Mouse (Mus musculus) lung, postnatal 4 days (tissue): ENCODE measurements around the gene Fgf11.

Source experiments
- DNase-seq, 2 experiments: peaks; one replicate each; pipeline ENCODE4 v3.0.0; 2021

The Fgf11 gene

DNA sequence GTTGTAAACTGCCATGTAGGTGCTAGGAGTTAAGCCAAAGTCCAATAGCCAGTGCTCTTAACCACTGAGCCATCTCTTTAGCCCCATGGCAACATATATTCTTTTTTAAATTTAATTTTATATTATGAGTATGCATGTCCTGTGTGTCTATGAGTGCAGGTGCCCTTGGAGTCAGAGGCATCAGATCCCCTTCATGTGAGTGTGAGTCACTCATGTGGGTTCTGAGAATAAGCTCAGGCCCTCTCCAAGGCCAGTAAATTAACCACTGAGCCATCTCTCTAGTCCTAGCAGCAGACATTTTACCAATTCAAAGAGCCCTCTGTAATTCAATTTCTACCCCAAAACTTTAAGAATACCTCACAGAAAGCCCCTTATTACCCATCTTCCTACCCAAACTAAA is 49.0 kb downstream of the Fgf11 start:
- no peak for DNase-seq

DNA sequence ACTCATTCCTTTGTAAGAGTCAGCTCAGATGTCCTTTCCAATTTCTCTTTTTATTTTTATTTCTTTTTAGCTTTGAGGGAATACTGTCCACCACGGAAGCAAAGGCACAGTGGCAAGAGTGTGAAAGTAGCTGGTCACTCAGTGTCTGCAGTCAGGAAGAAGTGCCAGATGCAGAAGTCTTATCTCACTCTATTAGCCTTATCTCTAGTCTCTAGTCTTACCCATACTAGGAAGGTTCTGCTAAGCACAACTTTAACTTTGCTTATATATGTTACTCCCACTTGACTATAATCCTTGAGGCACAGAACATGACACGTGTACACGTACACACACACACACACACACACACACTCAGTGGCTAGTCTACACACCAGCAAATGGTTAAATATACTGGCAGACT is 50.0 kb downstream of the Fgf11 start:
- DNase-seq, result no peak
